Mouse (Mus musculus) embryonic facial prominence, embryonic 15.5 days (tissue): Measurements from ENCODE around the gene Dlgap1. TPM values are rescaled to one million over a fixed set of nuclear protein-coding genes. Genes with fewer than 3 reads are reported as not detected.

Experiments used
- ATAC-seq: fragments of 200-750 bp; cut with Nextera tagmentation; 2 replicates; pipeline ENCODE4 v1.8.0; 2017; ENCODE audit warnings: low read depth, moderate TSS enrichment; ENCODE audit not compliant: insufficient number of reproducible peaks, low FRiP score, low TSS enrichment
- H3K27ac ChIP-seq: fragments of 300-500 bp; sonication (generic); replicated peaks from 2 replicates; pipeline ENCODE4 v1.5.1; 2015; ENCODE audit warnings: mild to moderate bottlenecking, inconsistent platforms
- H3K27me3 ChIP-seq: fragments of 300-500 bp; sonication (generic); 2 replicates; pipeline ENCODE4 v1.6.1; 2015; ENCODE audit warnings: inconsistent platforms
- H3K36me3 ChIP-seq: fragments of 300-500 bp; sonication (generic); 2 replicates; pipeline ENCODE4 v1.6.1; 2015; ENCODE audit warnings: mild to moderate bottlenecking, inconsistent platforms
- H3K4me1 ChIP-seq: fragments of 300-500 bp; sonication (generic); 2 replicates; pipeline ENCODE4 v1.6.1; 2015; ENCODE audit warnings: inconsistent platforms
- H3K4me2 ChIP-seq: fragments of 300-500 bp; sonication (generic); replicated peaks from 2 replicates; pipeline ENCODE4 v1.6.1; 2015; ENCODE audit warnings: mild to moderate bottlenecking, inconsistent platforms
- H3K4me3 ChIP-seq: fragments of 300-500 bp; sonication (generic); replicated peaks from 2 replicates; pipeline ENCODE4 v1.5.1; 2015; ENCODE audit warnings: mild to moderate bottlenecking, inconsistent platforms
- H3K9ac ChIP-seq: fragments of 300-500 bp; sonication (generic); 2 replicates; pipeline ENCODE4 v1.6.1; 2015; ENCODE audit warnings: inconsistent platforms
- H3K9me3 ChIP-seq: fragments of 300-500 bp; sonication (generic); replicated peaks from 2 replicates; pipeline ENCODE4 v1.6.1; 2016; ENCODE audit warnings: inconsistent platforms
- WGBS: fragments of 180-500 bp; shearing (Covaris S2); methylation state at CpG from one replicate; pipeline ENCODE4 v1.1.7; 2015; 5-methylcytosine and 5-hydroxymethylcytosine counted together
- polyA plus RNA-seq: library from polyadenylated mRNA; unstranded; fragments of >200 nt; fragmentation: Nextera tagmentation; extraction: Ambion mirVana; gene quantifications from 2 replicates; pipeline ENCODE4 v1.2.1, GENCODE M21; 2015

The Dlgap1 gene
- polyA plus RNA-seq, 1 experiment from 2014 or later: 4.9 TPM

DNA sequence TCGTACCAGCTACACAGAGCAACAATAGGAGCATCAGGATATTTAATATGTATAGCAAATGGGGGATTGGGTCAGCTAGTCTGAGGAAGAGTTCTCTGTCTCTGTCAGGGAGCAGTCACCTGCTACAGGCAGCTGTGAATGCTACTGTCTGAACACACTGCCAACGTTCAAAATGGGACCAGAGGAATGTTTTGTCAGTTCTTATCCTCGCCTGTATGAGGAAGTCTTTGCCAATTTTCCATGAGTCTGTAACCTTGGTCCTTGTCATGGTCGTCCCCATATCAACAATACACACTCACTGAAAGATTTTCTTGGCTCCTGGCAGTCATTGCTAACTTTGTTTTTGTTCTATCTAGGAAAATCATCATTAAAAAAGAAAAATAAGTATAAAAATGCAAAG is 51.5 kb downstream of the Dlgap1 start:
- 74% methylated on average over 4 of the region's 4 CpGs for WGBS

DNA sequence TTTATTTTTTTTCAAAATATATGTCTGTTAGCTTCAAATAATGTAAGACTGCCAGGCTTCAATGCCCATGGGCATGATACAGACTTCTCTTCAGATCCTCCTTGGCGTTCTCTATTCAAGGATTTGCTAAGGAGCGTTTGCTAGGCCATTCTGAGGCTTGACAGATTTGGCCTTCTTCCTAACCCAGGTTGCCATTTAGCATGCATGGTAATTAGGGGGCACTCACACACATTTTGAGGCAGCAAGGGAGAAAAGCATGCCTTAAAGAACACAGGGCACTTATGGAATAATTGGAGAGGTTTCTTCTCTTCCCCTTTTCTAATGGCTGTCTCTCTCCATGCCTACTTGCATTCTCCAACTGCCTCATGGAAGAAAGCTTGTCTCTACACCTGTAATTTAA is 53.7 kb downstream of the Dlgap1 start:
- Histone ChIP-seq H3K9ac (no peak overlapping the region), H3K4me2 (no peak overlapping the region), H3K36me3 (no peaks in the 10 kb centered on the region), H3K9me3 (no peaks in the 10 kb centered on the region), H3K4me1 (no peaks in the 10 kb centered on the region), H3K4me3 (no peak overlapping the region), H3K27ac (no peak overlapping the region), H3K27me3 (no peaks in the 10 kb centered on the region)
- 65% methylated on average over 2 of the region's 2 CpGs for WGBS
- ATAC-seq: no peak

More for the DNA sequence above, 51.5 kb downstream of the Dlgap1 start:
- Histone ChIP-seq H3K4me1 (no peaks in the 10 kb centered on the region), H3K4me3 (no peak overlapping the region), H3K27me3 (no peaks in the 10 kb centered on the region), H3K9me3 (no peaks in the 10 kb centered on the region), H3K9ac (no peak overlapping the region), H3K27ac (no peak overlapping the region), H3K4me2 (no peak overlapping the region), H3K36me3 (no peaks in the 10 kb centered on the region)
- no peak for ATAC-seq

DNA sequence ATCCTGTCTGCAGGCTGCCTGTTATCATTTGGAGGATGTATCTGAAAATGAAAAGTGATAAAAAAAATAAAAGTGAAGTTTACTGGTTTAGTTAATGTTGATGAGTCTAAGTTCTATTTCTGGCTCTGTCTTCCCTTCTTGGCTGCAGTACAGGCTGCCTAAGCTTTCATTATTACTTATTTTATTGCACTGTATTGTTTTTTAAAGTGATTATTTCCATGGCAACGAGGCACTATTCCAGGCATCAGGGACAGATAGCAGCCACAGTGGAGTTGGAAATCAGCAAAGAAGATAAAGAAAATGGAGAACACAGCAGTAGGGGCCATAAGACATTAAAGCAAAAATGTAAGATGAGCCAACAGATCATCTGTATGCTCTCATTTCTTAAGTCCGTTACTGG is 66.0 kb downstream of the Dlgap1 start:
- H3K27ac ChIP-seq: no peak overlapping the region
- no peaks in the 10 kb centered on the region for H3K4me1 ChIP-seq
- H3K4me2 ChIP-seq: no peak overlapping the region
- H3K9me3 ChIP-seq: no peaks in the 10 kb centered on the region
- ATAC-seq: no peak
- no peak overlapping the region for H3K4me3 ChIP-seq
- WGBS: 69% methylated on average over 2 of the region's 2 CpGs
- no peak overlapping the region for H3K9ac ChIP-seq
- no peaks in the 10 kb centered on the region for H3K36me3 ChIP-seq
- H3K27me3 ChIP-seq: no peaks in the 10 kb centered on the region

DNA sequence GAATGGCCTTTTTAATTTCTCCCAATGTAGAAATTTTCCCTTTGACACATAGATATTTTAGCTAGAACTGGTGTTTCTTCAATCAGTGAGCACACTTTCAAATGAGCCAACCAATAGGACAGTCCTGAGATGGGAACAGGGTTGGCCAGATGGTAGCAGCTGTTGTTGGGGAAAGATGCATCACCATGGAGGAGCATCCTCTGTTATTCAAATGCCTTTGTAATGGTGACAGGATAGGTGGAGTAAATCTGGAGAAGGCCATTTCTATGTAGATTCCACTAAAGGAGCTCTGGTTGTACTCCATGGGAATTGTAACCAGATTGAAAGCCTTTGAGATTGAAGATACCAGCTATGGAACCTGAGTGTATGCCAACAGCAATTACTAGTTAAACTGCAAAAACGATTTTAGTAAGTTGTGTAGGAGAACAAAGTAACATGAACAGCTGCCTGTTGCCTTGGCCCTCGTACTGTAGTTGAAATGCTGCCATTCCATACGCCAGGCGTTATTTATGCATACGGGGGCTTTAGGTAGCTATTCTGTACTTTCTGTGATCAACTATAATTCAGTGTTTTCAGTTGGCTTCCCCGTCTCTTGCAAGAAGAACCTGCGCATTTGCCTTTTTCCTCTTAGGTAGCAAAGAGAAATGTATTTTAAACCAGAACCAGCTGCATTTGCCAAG is 72.0 kb downstream of the Dlgap1 start:
- Histone ChIP-seq H3K4me2 (no peak overlapping the region), H3K27me3 (no peaks in the 10 kb centered on the region), H3K36me3 (no peaks in the 10 kb centered on the region), H3K9ac (no peak overlapping the region), H3K27ac (no peak overlapping the region), H3K4me3 (no peak overlapping the region), H3K9me3 (no peaks in the 10 kb centered on the region), H3K4me1 (no peaks in the 10 kb centered on the region)
- ATAC-seq: no peak
- 56% methylated on average over 7 of the region's 7 CpGs for WGBS

DNA sequence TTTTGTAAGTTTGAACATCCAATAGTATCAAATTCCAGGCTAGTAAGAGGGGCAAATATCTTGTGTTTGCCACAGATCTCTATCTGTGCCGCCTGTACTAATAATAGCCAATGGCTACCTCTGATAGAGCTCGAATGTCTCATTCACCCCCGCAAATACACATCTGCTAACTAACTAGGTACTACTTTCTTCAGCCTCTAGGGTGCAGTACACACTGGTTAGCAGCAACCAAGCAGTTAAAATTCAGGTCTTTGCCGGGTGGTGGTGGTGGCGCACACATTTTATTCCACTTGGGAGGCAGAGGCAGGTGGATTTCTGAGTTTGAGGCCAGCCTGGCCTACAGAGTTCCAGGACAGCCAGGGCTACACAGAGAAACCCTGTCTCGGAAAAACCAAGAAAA is 99.4 kb downstream of the Dlgap1 start:
- no peak for ATAC-seq
- 77% methylated on average over 6 of the region's 6 CpGs for WGBS
- H3K4me1 ChIP-seq: no peaks in the 10 kb centered on the region
- H3K4me3 ChIP-seq: no peak overlapping the region
- H3K9ac ChIP-seq: no peak overlapping the region
- no peaks in the 10 kb centered on the region for H3K9me3 ChIP-seq
- H3K27me3 ChIP-seq: no peaks in the 10 kb centered on the region
- H3K4me2 ChIP-seq: no peak overlapping the region
- no peak overlapping the region for H3K27ac ChIP-seq
- no peaks in the 10 kb centered on the region for H3K36me3 ChIP-seq

DNA sequence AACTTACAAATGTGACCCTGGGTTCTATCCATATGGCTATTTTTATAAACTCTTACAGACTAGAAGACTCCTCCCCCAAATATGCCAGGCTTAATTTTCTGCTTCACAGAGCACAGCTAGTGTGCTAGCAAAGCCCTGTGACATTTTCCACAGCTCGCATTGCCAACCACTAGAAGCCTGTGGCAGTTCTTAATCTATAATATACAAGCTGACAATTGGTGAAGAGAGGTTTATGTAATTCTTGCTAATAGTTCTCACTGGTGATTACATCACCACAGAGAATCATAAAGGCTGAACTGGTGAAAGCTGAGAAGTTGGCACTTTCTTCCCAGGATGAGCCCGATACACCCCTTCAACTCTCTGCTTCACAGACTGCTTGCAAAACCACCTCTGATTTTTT is 103.2 kb downstream of the Dlgap1 start:
- Histone ChIP-seq H3K27me3 (no peaks in the 10 kb centered on the region), H3K9me3 (no peaks in the 10 kb centered on the region), H3K4me2 (no peak overlapping the region), H3K9ac (no peak overlapping the region), H3K4me3 (no peak overlapping the region), H3K36me3 (no peaks in the 10 kb centered on the region), H3K4me1 (no peaks in the 10 kb centered on the region), H3K27ac (no peak overlapping the region)
- no peak for ATAC-seq
- 53% methylated on average over 2 of the region's 2 CpGs for WGBS

DNA sequence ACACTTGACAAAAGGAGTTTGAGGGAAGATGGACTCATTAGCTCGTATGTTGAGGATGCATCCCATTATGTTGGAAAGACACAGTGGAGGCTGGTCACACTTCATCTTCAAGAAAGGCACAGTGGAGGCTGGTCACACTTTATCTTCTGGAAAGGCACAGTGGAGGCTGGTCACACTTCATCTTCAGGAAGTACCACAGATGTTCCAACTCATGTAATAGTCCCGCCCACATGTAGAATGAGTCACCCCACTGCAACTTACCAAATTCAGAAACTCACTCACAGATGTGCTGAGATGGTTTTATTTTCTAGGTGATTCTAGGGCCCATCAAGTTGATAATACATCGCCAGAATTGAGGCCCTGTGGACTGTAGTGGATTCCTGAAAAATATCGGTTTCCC is 119.3 kb downstream of the Dlgap1 start:
- ATAC-seq: no peak
- 92% methylated on average over 4 of the region's 4 CpGs for WGBS
- H3K4me2 ChIP-seq: no peak overlapping the region
- H3K4me1 ChIP-seq: no peaks in the 10 kb centered on the region
- H3K36me3 ChIP-seq: no peaks in the 10 kb centered on the region
- H3K27ac ChIP-seq: no peak overlapping the region
- H3K9me3 ChIP-seq: no peaks in the 10 kb centered on the region
- H3K27me3 ChIP-seq: no peaks in the 10 kb centered on the region
- H3K9ac ChIP-seq: no peak overlapping the region
- no peak overlapping the region for H3K4me3 ChIP-seq

DNA sequence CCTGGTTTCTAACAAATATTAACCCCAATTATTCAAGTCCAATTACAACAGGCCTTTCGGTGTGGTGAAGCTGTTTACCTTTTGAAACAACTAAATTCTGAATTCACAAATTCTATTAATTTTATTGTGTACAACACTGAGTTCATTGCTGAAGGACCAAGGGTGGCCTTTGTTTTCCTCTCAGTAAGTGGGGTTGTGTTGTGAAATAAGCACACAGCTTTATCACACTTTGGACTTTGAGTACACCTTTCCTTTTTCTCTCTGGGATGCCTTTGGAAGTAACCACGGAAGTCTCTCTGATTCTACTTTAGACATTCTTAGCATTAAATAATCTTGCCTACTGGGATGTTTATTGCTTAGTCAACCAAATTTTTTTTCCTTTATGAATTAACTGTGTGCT is 121.9 kb downstream of the Dlgap1 start:
- Histone ChIP-seq H3K36me3 (no peaks in the 10 kb centered on the region), H3K27ac (no peak overlapping the region), H3K9ac (no peak overlapping the region), H3K4me3 (no peak overlapping the region), H3K4me1 (no peaks in the 10 kb centered on the region), H3K27me3 (no peaks in the 10 kb centered on the region), H3K4me2 (no peak overlapping the region), H3K9me3 (no peaks in the 10 kb centered on the region)
- 88% methylated on average over 2 of the region's 2 CpGs for WGBS
- ATAC-seq: no peak

DNA sequence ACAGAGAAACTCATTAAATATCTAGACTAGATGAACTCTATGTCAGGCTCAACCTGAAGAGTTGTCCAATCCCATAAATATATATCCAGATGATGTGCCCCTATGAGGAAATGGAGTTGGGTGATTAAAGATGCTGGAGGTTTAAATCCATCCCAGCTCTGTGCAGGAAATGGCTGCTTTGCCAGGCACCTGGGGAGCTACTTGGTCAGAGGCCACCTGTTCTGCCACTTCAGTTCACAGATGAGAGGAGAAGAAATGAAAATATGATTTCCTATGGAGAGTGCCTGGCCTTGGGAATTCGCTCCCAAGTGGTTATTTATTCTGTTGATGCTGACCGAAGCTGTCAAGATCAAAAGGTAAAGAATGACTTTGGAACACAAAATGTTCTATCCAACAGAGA is 160.3 kb downstream of the Dlgap1 start:
- no peaks in the 10 kb centered on the region for H3K36me3 ChIP-seq
- H3K9me3 ChIP-seq: no peaks in the 10 kb centered on the region
- no peaks in the 10 kb centered on the region for H3K27me3 ChIP-seq
- WGBS: 87% methylated on average over 2 of the region's 2 CpGs
- no peak overlapping the region for H3K9ac ChIP-seq
- no peak overlapping the region for H3K4me3 ChIP-seq
- H3K27ac ChIP-seq: no peak overlapping the region
- no peak for ATAC-seq
- no peaks in the 10 kb centered on the region for H3K4me1 ChIP-seq
- H3K4me2 ChIP-seq: no peak overlapping the region

DNA sequence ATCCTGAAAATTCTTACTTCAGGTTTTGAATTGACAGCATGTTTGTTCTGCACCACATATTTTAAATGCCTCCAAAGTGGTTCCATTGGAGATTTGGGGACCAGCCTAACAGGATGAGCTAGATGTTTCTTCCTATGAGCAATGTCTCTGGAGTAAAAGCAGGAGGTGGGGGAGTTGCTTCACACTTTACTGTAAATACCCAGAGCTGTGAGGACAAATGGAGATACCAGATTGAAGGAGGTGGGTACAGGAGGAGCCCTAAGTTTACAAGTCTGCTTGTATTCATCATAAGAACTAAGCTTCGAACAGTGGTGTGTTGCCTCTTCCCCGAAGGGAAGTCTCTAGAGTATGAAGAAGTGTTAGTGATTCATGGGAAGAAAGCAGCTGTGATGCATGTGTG is 201.0 kb downstream of the Dlgap1 start:
- Histone ChIP-seq H3K4me3 (no peak overlapping the region), H3K9ac (no peak overlapping the region), H3K4me2 (no peak overlapping the region), H3K27ac (no peak overlapping the region), H3K9me3 (no peaks in the 10 kb centered on the region), H3K27me3 (no peaks in the 10 kb centered on the region), H3K4me1 (no peaks in the 10 kb centered on the region), H3K36me3 (no peaks in the 10 kb centered on the region)
- WGBS: 83% methylated on average over 2 of the region's 2 CpGs
- ATAC-seq: no peak

DNA sequence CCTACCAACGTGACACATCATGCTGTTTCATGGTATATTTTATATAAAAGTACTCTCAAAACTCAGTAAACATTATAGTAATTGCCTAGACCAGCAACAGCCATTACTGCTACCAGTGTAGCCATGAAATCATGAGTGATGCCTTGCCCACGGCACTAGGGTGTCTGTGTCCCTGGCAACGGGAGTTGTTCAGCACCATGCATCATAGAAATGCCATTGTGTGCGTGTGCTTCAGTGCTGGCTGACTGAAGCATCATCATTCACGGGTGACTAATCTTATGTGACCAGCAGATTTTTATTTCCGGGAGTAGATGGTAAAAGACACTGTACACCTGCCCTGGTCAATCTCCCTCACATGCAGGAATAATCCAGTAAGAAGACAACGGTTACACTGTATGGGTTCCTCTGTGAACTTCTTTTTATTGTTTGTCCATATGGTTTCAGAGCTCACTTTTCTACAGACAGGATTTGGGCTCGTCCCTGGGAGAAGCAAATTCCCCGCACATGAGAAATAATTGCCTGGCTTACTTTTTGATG is 203.7 kb downstream of the Dlgap1 start:
- ATAC-seq: no peak
- Histone ChIP-seq H3K27me3 (no peaks in the 10 kb centered on the region), H3K9ac (no peak overlapping the region), H3K4me2 (no peak overlapping the region), H3K4me3 (no peak overlapping the region), H3K9me3 (no peaks in the 10 kb centered on the region), H3K4me1 (no peaks in the 10 kb centered on the region), H3K36me3 (no peaks in the 10 kb centered on the region), H3K27ac (no peak overlapping the region)
- WGBS: 79% methylated on average over 9 of the region's 9 CpGs

DNA sequence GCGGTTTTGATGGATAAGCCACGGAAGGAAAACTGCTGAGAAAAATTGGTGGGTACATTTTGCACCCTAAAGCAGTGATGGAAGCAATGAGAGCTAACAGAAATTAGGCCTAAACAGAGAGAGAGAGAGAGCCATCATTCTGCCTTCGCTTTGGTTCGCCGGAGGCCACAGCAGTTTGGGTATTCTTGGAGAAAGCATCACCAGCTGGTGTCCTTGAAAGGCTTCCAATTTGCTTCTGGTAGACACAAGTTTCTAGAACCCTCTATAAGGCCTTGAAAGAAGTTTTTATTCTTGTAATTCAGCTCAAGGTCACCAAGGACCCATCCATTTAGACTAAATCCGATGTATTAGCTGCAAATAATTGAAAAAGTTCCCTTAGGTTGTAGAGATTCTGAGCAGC is 205.0 kb downstream of the Dlgap1 start:
- no peak for ATAC-seq
- no peaks in the 10 kb centered on the region for H3K36me3 ChIP-seq
- WGBS: 92% methylated on average over 6 of the region's 6 CpGs

More for the DNA sequence above, 205.0 kb downstream of the Dlgap1 start:
- Histone ChIP-seq H3K4me1 (no peaks in the 10 kb centered on the region), H3K4me3 (no peak overlapping the region), H3K27ac (no peak overlapping the region), H3K27me3 (no peaks in the 10 kb centered on the region), H3K9ac (no peak overlapping the region), H3K4me2 (no peak overlapping the region), H3K9me3 (no peaks in the 10 kb centered on the region)
